Mouse (Mus musculus): ENCODE measurements at regions not wholly inside any gene's neighbourhood (a gene's known extent, or its start where the extent isn't known, plus 50 kb on each side); places are given as distances from the start of the nearest gene placed in this dataset.

GRCm38 (mm10) chr12:27082624-27083023 lies 259.8 kb downstream of the Sox11 start:
- Histone ChIP-seq H3K9me3 (ENCODE audit: control insufficient read depth) (no peaks in the 10 kb centered on the region), H3K9ac (ENCODE audit: low read depth, low read length) (no peak overlapping the region), H3K27ac (ENCODE audit: low read depth, low read length) (no peak overlapping the region), H3K27me3 (replicated peaks; ENCODE audit: control insufficient read depth, insufficient read depth, low read length) (no peaks in the 10 kb centered on the region), H3K36me3 (ENCODE audit: control insufficient read depth, insufficient read depth) (no peaks in the 10 kb centered on the region), H3K4me2 (replicated peaks; ENCODE audit: low read depth) (peak overlapping the region; percentile 46), H3K4me3 (ENCODE audit: low read depth, low read length) (no peak overlapping the region), H3K4me1 (replicated peaks; ENCODE audit: control insufficient read depth, insufficient read depth, low read length) (0 out of 2 replicates have a peak, but pooled peaks cover 9% of the 10 kb centered on the region)
- TF ChIP-seq CTCF (IDR thresholded peaks at IDR 0.05; ENCODE audit: low read depth), result no peak
- no peak for ATAC-seq
- WGBS, result 21% methylated on average over 8 of the region's 8 CpGs

- H3K27me3 ChIP-seq (replicated peaks; ENCODE audit: control insufficient read depth, insufficient read depth, low read length), result no peaks in the 10 kb centered on the region
- no peak overlapping the region for H3K4me2 ChIP-seq (replicated peaks; ENCODE audit: low read depth)
- no peaks in the 10 kb centered on the region for H3K4me1 ChIP-seq (replicated peaks; ENCODE audit: control insufficient read depth, insufficient read depth, low read length)
- 86% methylated on average over 6 of the region's 6 CpGs for WGBS
- ATAC-seq, result no peak
- H3K9ac ChIP-seq (ENCODE audit: low read depth, low read length), result no peak overlapping the region
- H3K36me3 ChIP-seq (ENCODE audit: control insufficient read depth, insufficient read depth), result no peaks in the 10 kb centered on the region
- no peak overlapping the region for H3K27ac ChIP-seq (ENCODE audit: low read depth, low read length)
- no peak overlapping the region for H3K4me3 ChIP-seq (ENCODE audit: low read depth, low read length)
- no peak for TF ChIP-seq CTCF (IDR thresholded peaks at IDR 0.05; ENCODE audit: low read depth)
- H3K9me3 ChIP-seq (ENCODE audit: control insufficient read depth), result no peaks in the 10 kb centered on the region
Observed at GRCm38 (mm10) chr12:27076107-27076738, 266.2 kb downstream of the Sox11 start.

- ATAC-seq, result no peak
- TF ChIP-seq CTCF (IDR thresholded peaks at IDR 0.05; ENCODE audit: low read depth), result no peak
- H3K9ac ChIP-seq (ENCODE audit: low read depth, low read length), result no peak overlapping the region
- H3K9me3 ChIP-seq (ENCODE audit: control insufficient read depth), result no peaks in the 10 kb centered on the region
- 62% methylated on average over 9 of the region's 9 CpGs for WGBS
- no peaks in the 10 kb centered on the region for H3K27me3 ChIP-seq (replicated peaks; ENCODE audit: control insufficient read depth, insufficient read depth, low read length)
- H3K4me3 ChIP-seq (ENCODE audit: low read depth, low read length), result no peak overlapping the region
- H3K27ac ChIP-seq (ENCODE audit: low read depth, low read length), result no peak overlapping the region
- no peak overlapping the region for H3K4me2 ChIP-seq (replicated peaks; ENCODE audit: low read depth)
- 0 out of 2 replicates have a peak, but pooled peaks cover 5% of the 10 kb centered on the region for H3K4me1 ChIP-seq (replicated peaks; ENCODE audit: control insufficient read depth, insufficient read depth, low read length)
- H3K36me3 ChIP-seq (ENCODE audit: control insufficient read depth, insufficient read depth), result no peaks in the 10 kb centered on the region
Observed at GRCm38 (mm10) chr12:27065011-27065517, 277.3 kb downstream of the Sox11 start.

- H3K9ac ChIP-seq (ENCODE audit: low read depth, low read length), result no peak overlapping the region
- H3K4me2 ChIP-seq (replicated peaks; ENCODE audit: low read depth), result no peak overlapping the region
- no peaks in the 10 kb centered on the region for H3K36me3 ChIP-seq (ENCODE audit: control insufficient read depth, insufficient read depth)
- WGBS, result 96% methylated on average over 4 of the region's 4 CpGs
- TF ChIP-seq CTCF (IDR thresholded peaks at IDR 0.05; ENCODE audit: low read depth), result no peak
- no peak overlapping the region for H3K27ac ChIP-seq (ENCODE audit: low read depth, low read length)
- H3K4me1 ChIP-seq (replicated peaks; ENCODE audit: control insufficient read depth, insufficient read depth, low read length), result 0 out of 2 replicates have a peak, but pooled peaks cover 5% of the 10 kb centered on the region
- ATAC-seq, result no peak
- H3K9me3 ChIP-seq (ENCODE audit: control insufficient read depth), result no peaks in the 10 kb centered on the region
- no peak overlapping the region for H3K4me3 ChIP-seq (ENCODE audit: low read depth, low read length)
- no peaks in the 10 kb centered on the region for H3K27me3 ChIP-seq (replicated peaks; ENCODE audit: control insufficient read depth, insufficient read depth, low read length)
Observed at GRCm38 (mm10) chr12:27063518-27063917, 278.9 kb downstream of the Sox11 start.

- WGBS, result 82% methylated on average over 6 of the region's 6 CpGs
- H3K9ac ChIP-seq (ENCODE audit: low read depth, low read length), result no peak overlapping the region
- no peaks in the 10 kb centered on the region for H3K9me3 ChIP-seq (ENCODE audit: control insufficient read depth)
- TF ChIP-seq CTCF (IDR thresholded peaks at IDR 0.05; ENCODE audit: low read depth), result no peak
- H3K4me3 ChIP-seq (ENCODE audit: low read depth, low read length), result no peak overlapping the region
- H3K27ac ChIP-seq (ENCODE audit: low read depth, low read length), result no peak overlapping the region
- no peaks in the 10 kb centered on the region for H3K36me3 ChIP-seq (ENCODE audit: control insufficient read depth, insufficient read depth)
- H3K27me3 ChIP-seq (replicated peaks; ENCODE audit: control insufficient read depth, insufficient read depth, low read length), result no peaks in the 10 kb centered on the region
- peak overlapping the region; percentile 64; the same call in 1 of the 2 replicates for H3K4me2 ChIP-seq (replicated peaks; ENCODE audit: low read depth)
- 0 out of 2 replicates have a peak, but pooled peaks cover 5% of the 10 kb centered on the region for H3K4me1 ChIP-seq (replicated peaks; ENCODE audit: control insufficient read depth, insufficient read depth, low read length)
- ATAC-seq, result no peak
Observed at GRCm38 (mm10) chr12:27062511-27063264, 279.7 kb downstream of the Sox11 start.

GRCm38 (mm10) chr12:27062061-27062461 lies 280.3 kb downstream of the Sox11 start:
- ATAC-seq, result no peak

More at GRCm38 (mm10) chr12:27062061-27062461, 280.3 kb downstream of the Sox11 start:
- 8% methylated on average over 10 of the region's 10 CpGs for WGBS
- Histone ChIP-seq H3K4me1 (replicated peaks; ENCODE audit: control insufficient read depth, insufficient read depth, low read length) (0 out of 2 replicates have a peak, but pooled peaks cover 5% of the 10 kb centered on the region), H3K27ac (ENCODE audit: low read depth, low read length) (no peak overlapping the region), H3K27me3 (replicated peaks; ENCODE audit: control insufficient read depth, insufficient read depth, low read length) (no peaks in the 10 kb centered on the region), H3K4me3 (ENCODE audit: low read depth, low read length) (peak overlapping the region; percentile 14; the same call in 1 of the 2 replicates), H3K9me3 (ENCODE audit: control insufficient read depth) (no peaks in the 10 kb centered on the region), H3K9ac (ENCODE audit: low read depth, low read length) (no peak overlapping the region), H3K4me2 (replicated peaks; ENCODE audit: low read depth) (peak overlapping the region; percentile 64), H3K36me3 (ENCODE audit: control insufficient read depth, insufficient read depth) (no peaks in the 10 kb centered on the region)
- TF ChIP-seq CTCF (IDR thresholded peaks at IDR 0.05; ENCODE audit: low read depth), result no peak

All from intestine, postnatal 0 days (tissue).